15 mouse cellular contexts compared by ENCODE assay signal in the genomic region with DNA sequence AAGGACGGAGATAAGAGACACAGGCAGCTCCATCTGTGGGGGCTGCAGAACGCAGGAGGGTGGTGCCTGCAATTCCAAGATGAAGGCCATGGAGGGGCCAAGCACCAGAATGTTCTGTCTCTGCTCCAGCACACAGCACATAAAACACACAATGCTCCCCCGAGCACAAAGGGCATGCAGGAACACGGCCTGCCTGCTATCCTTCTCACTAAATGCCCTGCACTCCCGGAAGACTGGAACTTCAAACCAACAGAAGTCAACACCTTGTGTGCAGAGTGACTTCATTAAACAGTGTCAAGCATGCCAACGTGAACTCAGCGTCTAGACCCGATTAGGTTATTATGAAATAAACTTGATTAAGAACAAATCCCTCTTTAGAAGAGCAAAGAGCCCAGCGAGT.
DNase-seq lines count a peak whose midpoint lies in the region; ATAC-seq lines count a peak whose summit lies in the region.
"Had no signal": no experiment of that assay in that cellular context is flagged by ENCODE, and none has a peak within 500 bp of the region (broad histone marks: within the 10 kb centered on the region; RNA-seq: fewer than 3 reads in every experiment).

No protein-coding gene starts in this region.

- H3K4me2 ChIP-seq in heart, embryonic 12.5 days, result no peak overlapping the region
- no peak overlapping the region for H3K4me2 ChIP-seq in midbrain, embryonic 16.5 days (ENCODE audit: low read length)
- no peak overlapping the region for H3K4me2 ChIP-seq in intestine, embryonic 15.5 days (replicated peaks)
- H3K4me2 ChIP-seq in stomach, embryonic 15.5 days, result no peak overlapping the region
- H3K4me2 ChIP-seq: liver, embryonic 15.5 days; midbrain, embryonic 12.5 days had no signal

- WGBS in heart, embryonic 10.5 days, result 70% methylated on average over 9 of the region's 9 CpGs
- 61% methylated on average over 9 of the region's 9 CpGs for WGBS in heart, embryonic 12.5 days
- WGBS in midbrain, embryonic 10.5 days, result 75% methylated on average over 9 of the region's 9 CpGs
- 47% methylated on average over 9 of the region's 9 CpGs for WGBS in midbrain, embryonic 16.5 days
- WGBS in intestine, embryonic 15.5 days, result 38% methylated on average over 9 of the region's 9 CpGs
- 34% methylated on average over 9 of the region's 9 CpGs for WGBS in stomach, embryonic 15.5 days

- ATAC-seq in heart, embryonic 12.5 days (ENCODE audit: insufficient number of reproducible peaks, low FRiP score), result no peak
- ATAC-seq in midbrain, embryonic 16.5 days, result no peak
- no peak for ATAC-seq in intestine, embryonic 15.5 days
- 0 out of 2 replicates have a peak, but pooled peaks have one; percentile 14 for ATAC-seq in stomach, embryonic 15.5 days (ENCODE audit: insufficient read depth, low FRiP score, low read depth)
- ATAC-seq: hindbrain, postnatal 0 days; Patski had no signal

- no peaks in the 10 kb centered on the region for H3K9me3 ChIP-seq in heart, embryonic 10.5 days
- H3K9me3 ChIP-seq in heart, embryonic 12.5 days (replicated peaks), result 0 out of 2 replicates have a peak, but pooled peaks cover 5% of the 10 kb centered on the region
- H3K9me3 ChIP-seq in midbrain, embryonic 10.5 days (replicated peaks), result no peaks in the 10 kb centered on the region; the same call in 1 of the 2 replicates
- no peaks in the 10 kb centered on the region for H3K9me3 ChIP-seq in midbrain, embryonic 16.5 days (replicated peaks; ENCODE audit: control insufficient read depth, low read length, poor library complexity, severe bottlenecking)
- H3K9me3 ChIP-seq in intestine, embryonic 15.5 days, result no peaks in the 10 kb centered on the region
- no peaks in the 10 kb centered on the region for H3K9me3 ChIP-seq in stomach, embryonic 15.5 days
- H3K9me3 ChIP-seq: liver, embryonic 15.5 days; midbrain, embryonic 12.5 days had no signal

- H3K36me3 ChIP-seq in heart, embryonic 10.5 days, result peaks cover 8% of the 10 kb centered on the region; the same call in 1 of the 2 replicates
- H3K36me3 ChIP-seq in heart, embryonic 12.5 days, result no peaks in the 10 kb centered on the region
- peaks cover 16% of the 10 kb centered on the region for H3K36me3 ChIP-seq in midbrain, embryonic 10.5 days
- no peaks in the 10 kb centered on the region for H3K36me3 ChIP-seq in midbrain, embryonic 16.5 days (ENCODE audit: control insufficient read depth, insufficient read depth, low read length)
- H3K36me3 ChIP-seq in intestine, embryonic 15.5 days, result no peaks in the 10 kb centered on the region
- no peaks in the 10 kb centered on the region for H3K36me3 ChIP-seq in stomach, embryonic 15.5 days
- H3K36me3 ChIP-seq: liver, embryonic 15.5 days; midbrain, embryonic 12.5 days had no signal

- H3K4me1 ChIP-seq in heart, embryonic 10.5 days, result peaks cover 72% of the 10 kb centered on the region
- peaks cover 71% of the 10 kb centered on the region for H3K4me1 ChIP-seq in heart, embryonic 12.5 days (replicated peaks)
- H3K4me1 ChIP-seq in midbrain, embryonic 10.5 days, result peaks cover 68% of the 10 kb centered on the region
- H3K4me1 ChIP-seq in midbrain, embryonic 16.5 days (ENCODE audit: control insufficient read depth, insufficient read depth, low read length), result peaks cover 8% of the 10 kb centered on the region
- peaks cover 56% of the 10 kb centered on the region for H3K4me1 ChIP-seq in intestine, embryonic 15.5 days (replicated peaks)
- H3K4me1 ChIP-seq in stomach, embryonic 15.5 days, result peaks cover 58% of the 10 kb centered on the region
- H3K4me1 ChIP-seq: liver, embryonic 15.5 days had no signal

- no peak overlapping the region for H3K4me3 ChIP-seq in heart, embryonic 10.5 days
- H3K4me3 ChIP-seq in heart, embryonic 12.5 days, result no peak overlapping the region
- H3K4me3 ChIP-seq in midbrain, embryonic 10.5 days, result no peak overlapping the region
- no peak overlapping the region for H3K4me3 ChIP-seq in midbrain, embryonic 16.5 days (ENCODE audit: low read depth, low read length)
- H3K4me3 ChIP-seq in intestine, embryonic 15.5 days (replicated peaks), result no peak overlapping the region
- no peak overlapping the region for H3K4me3 ChIP-seq in stomach, embryonic 15.5 days (replicated peaks)
- H3K4me3 ChIP-seq: liver, embryonic 15.5 days; midbrain, embryonic 12.5 days; myocyte had no signal

- H3K27ac ChIP-seq in heart, embryonic 10.5 days, result peak overlapping the region; percentile 47; the same call in 1 of the 2 replicates
- no peak overlapping the region for H3K27ac ChIP-seq in heart, embryonic 12.5 days (ENCODE audit: poor library complexity, severe bottlenecking)
- 0 out of 2 replicates have a peak overlapping the region, but pooled peaks have one; percentile 13 for H3K27ac ChIP-seq in midbrain, embryonic 10.5 days (replicated peaks)
- no peak overlapping the region for H3K27ac ChIP-seq in midbrain, embryonic 16.5 days (ENCODE audit: low read length)
- H3K27ac ChIP-seq in intestine, embryonic 15.5 days, result peak overlapping the region; percentile 41; the same call in 1 of the 2 replicates
- H3K27ac ChIP-seq in stomach, embryonic 15.5 days, result peak overlapping the region; percentile 81
- H3K27ac ChIP-seq: hindbrain, postnatal 0 days; liver, embryonic 15.5 days; midbrain, embryonic 12.5 days had no signal

- H3K9ac ChIP-seq in heart, embryonic 12.5 days, result no peak overlapping the region
- H3K9ac ChIP-seq in midbrain, embryonic 16.5 days (ENCODE audit: low read depth, low read length), result no peak overlapping the region
- no peak overlapping the region for H3K9ac ChIP-seq in intestine, embryonic 15.5 days
- no peak overlapping the region for H3K9ac ChIP-seq in stomach, embryonic 15.5 days
- H3K9ac ChIP-seq: liver, embryonic 15.5 days; midbrain, embryonic 12.5 days had no signal

- no peaks in the 10 kb centered on the region for H3K27me3 ChIP-seq in heart, embryonic 10.5 days (ENCODE audit: insufficient read depth, poor library complexity, severe bottlenecking)
- no peaks in the 10 kb centered on the region for H3K27me3 ChIP-seq in heart, embryonic 12.5 days (replicated peaks)
- H3K27me3 ChIP-seq in midbrain, embryonic 10.5 days (ENCODE audit: low read depth, poor library complexity, severe bottlenecking), result no peaks in the 10 kb centered on the region
- no peaks in the 10 kb centered on the region for H3K27me3 ChIP-seq in midbrain, embryonic 16.5 days (ENCODE audit: control insufficient read depth, insufficient read depth, low read depth, low read length)
- H3K27me3 ChIP-seq in intestine, embryonic 15.5 days (replicated peaks), result no peaks in the 10 kb centered on the region
- no peaks in the 10 kb centered on the region for H3K27me3 ChIP-seq in stomach, embryonic 15.5 days (replicated peaks)
- H3K27me3 ChIP-seq: liver, embryonic 15.5 days; midbrain, embryonic 12.5 days; Patski had no signal

- DNase-seq in heart, embryonic 10.5 days (ENCODE audit: low spot score), result no peak
- DNase-seq in midbrain, embryonic 10.5 days (ENCODE audit: low spot score), result no peak
- DNase-seq in spleen, postnatal 36 days (ENCODE audit: low spot score in 2 of 2), result no peak
- no peak for DNase-seq in cerebellum, postnatal 14 days
- DNase-seq: B cell, adult 2 months; thymus, adult 2 months had no signal

Comparison
In these comparisons a context has a peak if more than half of its experiments do, and no peak if none do; other contexts are left out.
1. H3K27ac ChIP-seq: peak in heart, embryonic 10.5 days (single experiment), midbrain, embryonic 10.5 days (single experiment), intestine, embryonic 15.5 days (single experiment) and stomach, embryonic 15.5 days (single experiment); none in heart, embryonic 12.5 days (single experiment) and midbrain, embryonic 16.5 days (single experiment).